Mouse (Mus musculus) olfactory bulb, adult 2 months (tissue): ENCODE measurements around the gene Trappc5. TPM values are rescaled to one million over a fixed set of nuclear protein-coding genes. Genes with fewer than 3 reads are reported as not detected.

Source experiments
- H3K27ac ChIP-seq: fragments of 200-500 bp; 2 replicates; pipeline ENCODE4 v1.5.1; 2012; ENCODE audit warnings: low read depth, low read length; ENCODE audit not compliant: insufficient read depth
- H3K4me1 ChIP-seq: fragments of 200-500 bp; 2 replicates; pipeline ENCODE4 v1.6.1; 2012; ENCODE audit warnings: low read length; ENCODE audit not compliant: control insufficient read depth, insufficient read depth
- H3K4me3 ChIP-seq: fragments of 200-500 bp; 2 replicates; pipeline ENCODE4 v1.5.1; 2012; ENCODE audit warnings: mild to moderate bottlenecking, low read depth, low read length, moderate library complexity; ENCODE audit not compliant: insufficient read depth
- CTCF ChIP-seq: fragments of 200-500 bp; IDR thresholded peaks from 2 replicates; pipeline ENCODE4 v1.5.1; 2012; ENCODE audit warnings: low read depth, mild to moderate bottlenecking, low read length, moderate library complexity; ENCODE audit not compliant: insufficient read depth
- POLR2A ChIP-seq: fragments of 200-500 bp; IDR thresholded peaks from 2 replicates; pipeline ENCODE4 v1.6.1; 2012; ENCODE audit warnings: mild to moderate bottlenecking, low read depth, low read length, moderate library complexity; ENCODE audit not compliant: insufficient read depth
- WGBS: fragments of 180-500 bp; shearing (Covaris S2); methylation state at CpG from one replicate; pipeline ENCODE4 v1.1.7; 2018; 5-methylcytosine and 5-hydroxymethylcytosine counted together
- polyA plus RNA-seq: library from polyadenylated mRNA; stranded (reverse); fragments of >200 nt; gene quantifications from 2 replicates; pipeline ENCODE4 v1.2.4, GENCODE M21; 2012; ENCODE audit warnings: low replicate concordance; ENCODE audit not compliant: missing spikeins, insufficient read depth, insufficient read length

The Trappc5 gene
- polyA plus RNA-seq, result not detected in 2 replicates

GRCm38 (mm10) chr8:3676131-3676992 lies at the start of gene Trappc5:
TSS of gene Trappc5 (plus strand) at chr8:3676299.
- peak within 1 kb of the TSS; percentile 77 for H3K4me3 ChIP-seq
- TF ChIP-seq POLR2A (peak; percentile 75; the same call in 1 of the 2 replicates), CTCF (peak; percentile 96)
- WGBS, result under 1% methylated on average over 61 of the region's 61 CpGs
- H3K27ac ChIP-seq, result peak within 1 kb of the TSS; percentile 47; the same call in 1 of the 2 replicates
- H3K4me1 ChIP-seq, result peaks cover 18% of the 10 kb centered on the region; the same call in 1 of the 2 replicates

- WGBS, result 56% methylated on average over 5 of the region's 5 CpGs
- Histone ChIP-seq H3K4me1 (peaks cover 10% of the 10 kb centered on the region), H3K4me3 (no peak overlapping the region), H3K27ac (no peak overlapping the region)
- TF ChIP-seq POLR2A (no peak), CTCF (no peak)
Observed at GRCm38 (mm10) chr8:3626971-3627370, 49.1 kb upstream of the Trappc5 start.

- 24% methylated on average over 5 of the region's 5 CpGs for WGBS
Observed at GRCm38 (mm10) chr8:3628014-3628413, 48.1 kb upstream of the Trappc5 start.

GRCm38 (mm10) chr8:3630647-3631477 lies 45.2 kb upstream of the Trappc5 start, which contains the start of gene Stxbp2:
TSS of gene Stxbp2 (plus strand) at chr8:3630955.
- peak within 1 kb of the TSS; percentile 49 for H3K4me3 ChIP-seq
- no peak within 1 kb of the TSS for H3K27ac ChIP-seq
- 3% methylated on average over 47 of the region's 47 CpGs for WGBS
- no peak for TF ChIP-seq CTCF
- peak; percentile 17; the same call in 1 of the 2 replicates for TF ChIP-seq POLR2A
- H3K4me1 ChIP-seq, result peaks cover 10% of the 10 kb centered on the region

More at GRCm38 (mm10) chr8:3628014-3628413, 48.1 kb upstream of the Trappc5 start:
- TF ChIP-seq POLR2A (no peak), CTCF (no peak)
- Histone ChIP-seq H3K4me3 (no peak overlapping the region), H3K4me1 (peaks cover 10% of the 10 kb centered on the region), H3K27ac (no peak overlapping the region)

GRCm38 (mm10) chr8:3631478-3631875 lies 44.6 kb upstream of the Trappc5 start:
- TF ChIP-seq POLR2A, result no peak
- TF ChIP-seq CTCF, result no peak
- 19% methylated on average over 8 of the region's 8 CpGs for WGBS
- Histone ChIP-seq H3K4me1 (peaks cover 10% of the 10 kb centered on the region), H3K27ac (no peak overlapping the region), H3K4me3 (peak overlapping the region; percentile 49)

GRCm38 (mm10) chr8:3645804-3646203 lies 30.3 kb upstream of the Trappc5 start:
- no peaks in the 10 kb centered on the region for H3K4me1 ChIP-seq
- TF ChIP-seq CTCF (no peak), POLR2A (no peak)
- no peak overlapping the region for H3K27ac ChIP-seq
- H3K4me3 ChIP-seq, result no peak overlapping the region
- WGBS, result 26% methylated on average over 5 of the region's 5 CpGs

- H3K27ac ChIP-seq, result no peak overlapping the region
- 82% methylated on average over 6 of the region's 6 CpGs for WGBS
- TF ChIP-seq CTCF, result no peak
- no peak for TF ChIP-seq POLR2A
- no peaks in the 10 kb centered on the region for H3K4me1 ChIP-seq
- no peak overlapping the region for H3K4me3 ChIP-seq
Observed at GRCm38 (mm10) chr8:3646824-3647531, 29.1 kb upstream of the Trappc5 start.

- TF ChIP-seq CTCF (no peak), POLR2A (no peak)
- H3K27ac ChIP-seq, result no peak overlapping the region
- H3K4me1 ChIP-seq, result no peaks in the 10 kb centered on the region
- no peak overlapping the region for H3K4me3 ChIP-seq
- WGBS, result 81% methylated on average over 4 of the region's 4 CpGs
Observed at GRCm38 (mm10) chr8:3647561-3647960, 28.5 kb upstream of the Trappc5 start.
